Mouse (Mus musculus) c-Kit-positive CD71-positive TER-119-positive erythroid progenitor cells, embryonic 14.5 days (primary cell): ENCODE data around the gene Wnt5a.

Source experiments
- DNase-seq: peaks from one replicate; pipeline ENCODE4 v3.0.0-alpha.2; 2013; ENCODE audit warnings: low spot score

Wnt5a gene

DNA sequence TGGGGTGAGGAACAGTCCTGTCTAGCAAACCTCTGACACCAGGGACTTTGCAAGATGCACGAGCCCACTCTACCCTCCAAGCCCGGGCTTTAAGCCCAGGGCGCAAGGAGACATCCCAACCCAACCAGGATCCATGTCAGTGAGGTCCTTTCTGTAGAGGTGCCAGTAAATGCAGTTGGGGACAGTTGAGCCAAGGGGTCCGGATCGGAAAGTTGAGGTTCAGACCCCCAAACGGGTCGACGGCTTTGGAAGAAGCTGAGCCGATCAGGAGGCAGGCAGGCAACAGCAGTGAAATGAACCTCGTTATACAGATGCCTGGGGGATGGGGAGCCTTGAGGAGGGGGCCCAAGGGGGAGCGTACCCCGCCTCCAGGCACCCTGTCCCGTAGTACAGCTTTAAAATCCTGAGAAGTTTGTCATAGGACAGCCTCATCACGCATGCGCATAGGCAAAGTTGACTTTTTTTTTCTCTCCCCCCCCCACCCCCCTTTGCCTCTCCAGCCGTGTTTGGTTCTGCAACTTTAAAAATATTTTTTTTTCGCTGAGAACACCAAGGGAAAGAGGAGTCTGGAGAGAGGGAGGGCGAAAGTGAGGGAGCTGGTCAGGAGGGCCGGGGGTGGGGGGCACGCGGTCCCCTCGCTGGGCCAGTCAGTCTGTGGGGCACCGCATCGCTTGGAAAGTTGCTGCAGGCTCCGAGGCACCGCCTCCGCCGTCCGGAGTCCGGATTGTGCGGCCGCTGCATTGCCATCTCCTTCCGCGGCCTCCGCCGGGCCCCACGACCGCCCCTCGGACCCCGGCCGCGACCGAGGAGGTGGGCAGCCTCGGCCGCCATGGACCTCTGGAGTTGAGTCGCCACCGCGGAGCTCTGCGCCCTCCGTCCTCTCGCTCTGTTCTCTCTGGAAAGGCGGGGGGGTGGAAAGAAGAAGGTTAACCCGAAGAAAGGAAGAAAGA lies at the start of gene Wnt5a:
Gene Wnt5a (plus strand): TSS at position 650 of the 950 bp plus-strand sequence.
- no peak for DNase-seq

- DNase-seq, result no peak
Observed at GRCm38 (mm10) chr14:28456372-28457076, 48.0 kb upstream of the Wnt5a start.

DNA sequence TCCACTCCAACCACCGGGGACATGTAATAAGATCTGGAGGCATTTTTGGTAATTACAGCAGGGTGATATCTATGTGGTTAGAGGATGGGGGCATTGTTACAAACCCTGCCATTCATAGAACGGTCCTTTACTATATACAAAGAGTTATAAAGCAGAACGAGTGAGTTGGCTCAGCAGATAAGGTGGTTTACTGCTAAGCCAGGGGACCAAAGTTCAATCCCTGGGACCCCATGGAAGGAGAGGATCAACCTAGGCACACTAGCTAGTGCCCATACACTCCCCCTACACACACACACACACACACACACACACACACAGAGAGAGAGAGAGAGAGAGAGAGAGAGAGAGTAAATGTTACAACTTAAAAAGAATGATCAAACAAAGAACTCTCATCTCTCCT lies 47.1 kb upstream of the Wnt5a start:
- DNase-seq, result no peak

GRCm38 (mm10) chr14:28467956-28468355 lies 36.6 kb upstream of the Wnt5a start:
- DNase-seq, result no peak

- DNase-seq, result no peak
Observed at GRCm38 (mm10) chr14:28469696-28470095, 34.9 kb upstream of the Wnt5a start.

DNA sequence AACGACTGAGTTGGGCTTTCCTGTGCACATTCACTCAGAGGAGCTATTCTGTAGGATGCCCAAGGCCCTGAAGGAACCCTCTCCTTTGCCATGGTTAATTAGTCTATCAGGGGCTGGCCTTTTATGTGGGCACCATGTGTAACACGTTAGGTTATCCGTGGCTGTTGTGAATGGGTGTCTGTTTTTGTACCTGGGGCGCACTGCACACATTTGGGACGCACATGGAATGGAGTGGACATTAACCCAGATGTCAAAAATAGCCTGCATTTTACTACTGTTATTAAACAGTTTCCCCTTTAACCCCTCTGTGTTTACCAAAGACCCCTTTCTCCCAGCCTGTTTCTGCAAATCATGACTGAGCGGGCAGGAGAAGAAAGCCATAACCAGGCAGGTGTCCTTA lies 34.3 kb upstream of the Wnt5a start:
- DNase-seq, result no peak

DNA sequence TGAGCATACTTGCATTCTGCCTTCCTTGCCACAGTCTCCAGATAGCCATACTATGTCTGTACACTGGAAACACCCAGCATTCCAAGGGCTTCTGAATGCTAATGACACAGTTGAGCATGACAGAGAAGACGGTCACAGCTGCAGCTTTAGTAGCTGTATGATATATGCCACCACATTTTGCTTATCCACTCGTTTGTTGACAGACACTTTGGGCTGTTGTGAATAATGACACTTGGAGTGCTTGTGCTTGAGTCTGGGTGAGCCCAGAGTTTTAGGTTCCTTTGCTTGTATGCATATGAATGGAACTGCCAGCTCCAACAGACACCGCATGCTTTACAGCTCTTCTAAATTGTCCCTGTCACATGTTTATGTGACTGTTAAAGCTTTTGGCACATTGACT lies 29.5 kb upstream of the Wnt5a start:
- no peak for DNase-seq

GRCm38 (mm10) chr14:28475421-28475820 lies 29.1 kb upstream of the Wnt5a start:
- DNase-seq, result no peak

DNA sequence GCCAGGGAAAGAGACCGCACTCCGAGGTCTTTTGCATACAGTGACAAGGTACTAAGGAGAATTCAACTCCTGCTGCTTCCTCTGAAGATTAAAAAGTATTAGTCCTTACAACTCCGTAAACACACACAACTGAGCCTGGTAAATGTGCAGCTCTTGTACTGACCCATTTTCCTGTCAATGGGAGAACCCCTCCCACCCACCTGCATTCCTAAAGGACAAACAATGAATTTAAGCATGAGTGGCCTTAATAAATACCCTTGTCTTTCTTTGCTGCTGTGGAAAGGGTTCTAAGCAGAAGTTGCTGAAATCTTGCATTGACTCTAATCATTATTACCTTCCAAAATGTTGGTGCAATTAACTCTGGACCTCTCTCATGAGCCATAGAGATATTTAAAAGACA lies 27.8 kb upstream of the Wnt5a start:
- no peak for DNase-seq

DNA sequence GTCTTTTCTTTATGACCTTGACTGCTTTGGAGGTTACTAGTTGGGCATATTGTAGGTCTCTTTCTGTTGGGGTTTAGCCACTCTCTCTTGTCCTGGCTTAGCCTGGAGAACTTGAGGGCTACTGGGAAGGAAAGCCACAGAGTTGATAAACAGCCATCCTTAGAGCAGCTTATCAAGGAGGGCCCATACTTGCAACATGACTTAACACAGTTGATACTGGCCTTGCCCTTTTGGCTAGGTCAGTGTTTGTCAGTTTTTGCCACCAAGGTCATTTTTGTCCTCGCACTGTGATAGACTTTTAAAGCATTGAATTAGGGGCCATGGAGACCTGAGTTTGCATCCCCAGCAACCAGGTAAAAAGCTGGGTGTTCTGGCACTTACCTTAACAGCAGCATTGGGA lies 23.7 kb upstream of the Wnt5a start:
- no peak for DNase-seq

GRCm38 (mm10) chr14:28493806-28494205 lies 10.7 kb upstream of the Wnt5a start:
- DNase-seq, result no peak

- no peak for DNase-seq
Observed at GRCm38 (mm10) chr14:28494273-28494672, 10.3 kb upstream of the Wnt5a start.

GRCm38 (mm10) chr14:28501216-28501878 lies 3.2 kb upstream of the Wnt5a start:
- no peak for DNase-seq

DNA sequence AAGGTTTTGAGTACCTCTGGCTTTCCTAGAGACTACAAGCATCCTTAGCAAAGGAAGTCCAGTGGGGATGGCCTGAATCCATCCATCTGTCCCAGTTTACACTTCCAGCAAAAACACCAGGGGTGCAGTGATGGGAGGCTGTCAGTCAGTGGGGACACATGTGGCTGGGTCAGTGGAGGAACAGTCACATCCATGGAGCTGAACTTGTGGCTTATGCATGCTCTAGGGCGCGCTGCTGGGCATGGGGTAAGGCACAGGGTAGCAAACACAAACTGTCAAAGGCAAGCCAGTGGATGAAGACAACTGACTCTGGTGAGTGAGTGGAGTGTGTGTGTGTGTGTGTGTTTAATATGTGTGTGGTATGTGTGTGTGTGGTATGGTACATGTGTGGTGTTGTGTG lies 1.3 kb upstream of the Wnt5a start:
- no peak for DNase-seq

- DNase-seq, result no peak
Observed at GRCm38 (mm10) chr14:28505051-28505585, 568 bp downstream of the Wnt5a start.

- DNase-seq, result no peak
Observed at GRCm38 (mm10) chr14:28505586-28506375, 1.2 kb downstream of the Wnt5a start.

DNA sequence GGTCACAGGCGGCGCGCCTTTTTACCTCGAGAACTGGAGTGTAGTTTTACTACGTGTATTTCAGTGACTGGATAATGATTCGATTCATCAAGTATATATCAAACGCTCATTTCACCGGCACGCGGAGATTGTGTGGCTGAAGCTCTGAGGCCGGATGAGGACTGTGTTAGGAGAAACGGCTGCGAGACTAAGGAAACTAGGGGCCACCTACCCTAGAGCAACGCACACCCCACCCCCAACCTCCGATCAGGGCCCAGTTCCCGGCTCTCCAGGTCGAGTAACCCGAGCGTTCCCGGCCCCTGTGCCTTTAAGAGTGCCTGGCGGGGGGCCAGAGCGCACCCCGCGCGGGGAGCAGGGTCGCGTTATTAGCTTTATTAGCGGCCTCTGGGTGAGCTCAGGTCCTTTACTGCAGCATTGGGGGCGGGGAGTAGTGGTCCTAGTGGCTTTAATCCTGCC lies 1.9 kb downstream of the Wnt5a start:
- DNase-seq, result no peak

DNA sequence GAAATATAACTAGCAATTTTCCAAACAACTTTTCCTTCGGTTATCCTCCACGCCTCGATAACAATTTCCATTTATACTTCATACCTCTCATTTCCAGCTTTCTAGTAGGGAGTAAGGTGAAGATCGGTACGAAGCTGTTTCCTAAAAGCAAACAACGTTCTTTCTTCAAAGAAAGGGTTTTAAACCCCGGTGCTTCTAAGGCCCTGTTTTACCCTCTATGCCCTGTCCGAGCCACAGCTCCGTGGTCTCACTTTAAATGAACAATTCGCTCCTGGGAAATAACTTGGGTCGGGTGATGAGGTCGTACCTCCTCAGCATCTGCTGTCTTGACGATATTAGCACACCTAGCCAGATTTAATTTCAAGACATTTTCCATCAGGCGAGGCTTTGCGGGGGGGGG lies 2.5 kb downstream of the Wnt5a start:
- DNase-seq, result no peak

DNA sequence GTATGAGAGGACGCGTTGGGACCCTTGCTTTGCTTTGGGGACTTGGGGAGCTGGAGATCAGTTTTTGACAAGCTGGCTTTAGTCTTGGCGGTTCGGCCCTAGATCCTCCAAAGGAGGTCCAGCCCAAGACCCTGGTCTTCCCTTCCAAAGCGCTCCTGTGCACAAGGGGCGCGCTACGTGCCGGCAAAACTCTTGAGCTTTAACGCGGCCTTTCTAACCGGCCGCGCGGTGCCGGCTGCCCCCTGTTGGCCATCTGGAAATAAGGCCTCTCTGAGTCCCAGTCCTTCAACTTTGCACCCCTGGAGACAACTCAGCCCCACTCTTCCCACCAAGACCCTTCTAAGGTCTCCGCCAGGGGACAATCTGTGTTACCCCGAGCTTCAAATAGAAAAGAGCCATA lies 2.9 kb downstream of the Wnt5a start:
- no peak for DNase-seq

- no peak for DNase-seq
Observed at GRCm38 (mm10) chr14:28508288-28509258, 4.0 kb downstream of the Wnt5a start.
